Mouse (Mus musculus): Measurements from ENCODE around the gene Sertad3. TPM values are rescaled to one million over a fixed set of nuclear protein-coding genes. Genes with fewer than 3 reads are reported as not detected.

Gene Sertad3
- polyA plus RNA-seq, 1 experiment from 2014 or later, result 21.9 TPM

Other genes starting within 250 kb of the Sertad3 start
- 6.3 and 7.5 TPM in 2 replicates for gene Itpkc, start 245.1 kb upstream of the Sertad3 start, polyA plus RNA-seq (2016; fragmentation: Nextera tagmentation; extraction: Ambion mirVana)
- gene Coq8b, start 240.7 kb upstream of the Sertad3 start, polyA plus RNA-seq (2016; fragmentation: Nextera tagmentation; extraction: Ambion mirVana), result 20.2 and 21.0 TPM in 2 replicates
- gene Numbl, start 215.3 kb upstream of the Sertad3 start, polyA plus RNA-seq (2016; fragmentation: Nextera tagmentation; extraction: Ambion mirVana), result 40.6 and 41.8 TPM in 2 replicates
- gene Ltbp4, start 136.1 kb upstream of the Sertad3 start, polyA plus RNA-seq (2016; fragmentation: Nextera tagmentation; extraction: Ambion mirVana), result 12.4 and 16.5 TPM in 2 replicates
- gene Shkbp1, start 117.7 kb upstream of the Sertad3 start, polyA plus RNA-seq (2016; fragmentation: Nextera tagmentation; extraction: Ambion mirVana), result 77.1 and 81.2 TPM in 2 replicates
- gene Gm20479, start 116.3 kb upstream of the Sertad3 start, polyA plus RNA-seq (2016; fragmentation: Nextera tagmentation; extraction: Ambion mirVana), result 1.5 TPM in 1 of 2 replicates, not detected in the other
- gene Sptbn4, start 26.1 kb upstream of the Sertad3 start, polyA plus RNA-seq (2016; fragmentation: Nextera tagmentation; extraction: Ambion mirVana), result 0.47 and 1.3 TPM in 2 replicates
- gene Blvrb, start 25.8 kb upstream of the Sertad3 start, polyA plus RNA-seq (2016; fragmentation: Nextera tagmentation; extraction: Ambion mirVana), result 18.1 and 22.2 TPM in 2 replicates
- 12.9 and 13.1 TPM in 2 replicates for gene Sertad1, start 13.1 kb downstream of the Sertad3 start, polyA plus RNA-seq (2016; fragmentation: Nextera tagmentation; extraction: Ambion mirVana)
- gene Prx, start 25.6 kb downstream of the Sertad3 start, polyA plus RNA-seq (2016; fragmentation: Nextera tagmentation; extraction: Ambion mirVana), result 2.9 and 3.5 TPM in 2 replicates
- gene Hipk4, start 49.5 kb downstream of the Sertad3 start, polyA plus RNA-seq (2016; fragmentation: Nextera tagmentation; extraction: Ambion mirVana), result 0.26 and 0.57 TPM in 2 replicates
- 58.1 and 58.2 TPM in 2 replicates for gene Pld3, start 79.5 kb downstream of the Sertad3 start, polyA plus RNA-seq (2016; fragmentation: Nextera tagmentation; extraction: Ambion mirVana)
- 38.7 and 39.6 TPM in 2 replicates for gene 2310022A10Rik, start 79.5 kb downstream of the Sertad3 start, polyA plus RNA-seq (2016; fragmentation: Nextera tagmentation; extraction: Ambion mirVana)
- gene Akt2, start 117.8 kb downstream of the Sertad3 start, polyA plus RNA-seq (2016; fragmentation: Nextera tagmentation; extraction: Ambion mirVana), result 81.2 and 84.6 TPM in 2 replicates
- gene Ttc9b, start 180.1 kb downstream of the Sertad3 start, polyA plus RNA-seq (2016; fragmentation: Nextera tagmentation; extraction: Ambion mirVana), result 21.4 and 24.8 TPM in 2 replicates
- 15.4 and 16.2 TPM in 2 replicates for gene Map3k10, start 200.8 kb downstream of the Sertad3 start, polyA plus RNA-seq (2016; fragmentation: Nextera tagmentation; extraction: Ambion mirVana)
- 9.6 and 10.1 TPM in 2 replicates for gene Zfp607b, start 215.6 kb downstream of the Sertad3 start, polyA plus RNA-seq (2016; fragmentation: Nextera tagmentation; extraction: Ambion mirVana)